ENCODE assay signal across 8 mouse cellular contexts in the genomic region with DNA sequence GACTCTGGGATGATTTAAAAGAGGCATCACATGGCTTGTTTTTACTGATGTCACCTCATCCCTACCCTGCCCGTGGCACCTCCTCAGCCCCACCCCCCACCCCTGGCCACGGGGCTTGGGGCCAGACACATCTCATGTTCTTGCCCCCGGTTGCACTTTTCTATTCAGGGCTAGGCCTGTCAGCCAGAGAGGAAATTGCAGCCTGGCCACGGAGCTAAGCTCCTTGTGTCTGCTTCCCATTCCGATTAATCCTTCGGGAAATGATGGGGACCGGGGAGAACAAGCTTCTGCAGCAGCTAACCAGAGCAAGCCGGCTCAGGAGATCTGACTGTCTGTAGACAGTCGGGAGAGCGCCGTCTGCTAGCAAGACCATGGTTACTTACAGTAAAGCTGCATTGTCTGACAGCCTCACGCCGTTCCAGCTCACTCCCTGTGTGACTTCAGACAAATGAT. TPM values are rescaled to one million over a fixed set of nuclear protein-coding genes. Genes with fewer than 3 reads are reported as not detected.
DNase-seq lines count a peak whose midpoint lies in the region; ATAC-seq lines count a peak whose summit lies in the region.

No protein-coding gene starts in this region.

- peak overlapping the region; percentile 84 for H3K27ac ChIP-seq in kidney, embryonic 15.5 days
- H3K27ac ChIP-seq in neural tube, embryonic 14.5 days (ENCODE audit: low read depth, low read length), result peak overlapping the region; percentile 67

- H3K4me1 ChIP-seq in kidney, embryonic 15.5 days, result peaks cover 24% of the 10 kb centered on the region
- H3K4me1 ChIP-seq in neural tube, embryonic 14.5 days (ENCODE audit: control insufficient read depth, insufficient read depth, low read length), result peaks cover 3% of the 10 kb centered on the region; the same call in 1 of the 2 replicates

- no peak overlapping the region for H3K4me3 ChIP-seq in kidney, embryonic 15.5 days (replicated peaks)
- H3K4me3 ChIP-seq in neural tube, embryonic 14.5 days (ENCODE audit: low read depth, low read length), result no peak overlapping the region

- peaks cover 75% of the 10 kb centered on the region for H3K36me3 ChIP-seq in kidney, embryonic 15.5 days
- H3K36me3 ChIP-seq in neural tube, embryonic 14.5 days (ENCODE audit: control insufficient read depth, insufficient read depth, low read length), result peaks cover 25% of the 10 kb centered on the region

- H3K9ac ChIP-seq in kidney, embryonic 15.5 days, result 0 out of 2 replicates have a peak overlapping the region, but pooled peaks have one; percentile 6
- H3K9ac ChIP-seq in neural tube, embryonic 14.5 days (replicated peaks; ENCODE audit: low read depth, low read length), result no peak overlapping the region

- H3K9me3 ChIP-seq in kidney, embryonic 15.5 days (replicated peaks), result no peaks in the 10 kb centered on the region
- no peaks in the 10 kb centered on the region for H3K9me3 ChIP-seq in neural tube, embryonic 14.5 days (ENCODE audit: control insufficient read depth, low read length)

- H3K4me2 ChIP-seq in kidney, embryonic 15.5 days, result no peak overlapping the region
- H3K4me2 ChIP-seq in neural tube, embryonic 14.5 days (ENCODE audit: low read depth, low read length), result no peak overlapping the region

- peak; percentile 83 for ATAC-seq in kidney, embryonic 15.5 days (replicated peaks; ENCODE audit: low FRiP score)
- ATAC-seq in neural tube, embryonic 14.5 days (ENCODE audit: low read depth), result peak; percentile 63; the same call in 1 of the 2 replicates

- peak; percentile 52 for DNase-seq in ES-CJ7 (ENCODE audit: low read depth, low spot score)
- peak; percentile 16 for DNase-seq in brain, adult 2 months (ENCODE audit: low read depth, low spot score)
- peak; percentile 30 for DNase-seq in heart, adult 8-10 months (ENCODE audit: low spot score)
- no peak for DNase-seq in cerebellum, postnatal 10 days
- DNase-seq in right cerebral cortex, adult 2 months (ENCODE audit: low spot score in 2 of 2), result no peak
- DNase-seq in natural killer cell, adult 2 months (ENCODE audit: low spot score in 2 of 2), result no peak

- WGBS in kidney, embryonic 15.5 days, result 25% methylated on average over 13 of the region's 13 CpGs
- 59% methylated on average over 13 of the region's 13 CpGs for WGBS in neural tube, embryonic 14.5 days

- H3K27me3 ChIP-seq in kidney, embryonic 15.5 days, result no peaks in the 10 kb centered on the region
- no peaks in the 10 kb centered on the region for H3K27me3 ChIP-seq in neural tube, embryonic 14.5 days (ENCODE audit: control insufficient read depth, insufficient read depth, low read length)

RNA-seq across cellular contexts. Expression of gene Pgpep1l, which starts 40.7 kb away (rescaled TPM):
- total RNA-seq in heart, adult 8-10 months (2022), result under 1 TPM in 1 of 4 experiments, not detected in 3; 0.41 TPM
- 0.17 TPM in 1 of 2 replicates, not detected in the other for polyA plus RNA-seq in kidney, embryonic 15.5 days (2015; fragmentation: Nextera tagmentation; extraction: Ambion mirVana)
- not detected in 2 replicates for polyA plus RNA-seq in neural tube, embryonic 14.5 days (2014; fragmentation: Nextera tagmentation; extraction: Ambion mirVana)

RNA-seq across cellular contexts. Expression of gene Fam169b, which starts 50.3 kb away (rescaled TPM):
- under 1 TPM in 3 of 4 experiments, not detected in 1; 0.09 to 0.22 (median 0.14) TPM for total RNA-seq in heart, adult 8-10 months (2022)
- polyA plus RNA-seq in kidney, embryonic 15.5 days (2015; fragmentation: Nextera tagmentation; extraction: Ambion mirVana), result 1.0 and 1.1 TPM in 2 replicates
- polyA plus RNA-seq in neural tube, embryonic 14.5 days (2014; fragmentation: Nextera tagmentation; extraction: Ambion mirVana), result not detected in 2 replicates

Comparison
In these comparisons a context has a peak if more than half of its experiments do, and no peak if none do; other contexts are left out.
1. DNase-seq: peak in ES-CJ7 (single experiment), brain, adult 2 months (single experiment) and heart, adult 8-10 months (single experiment); none in cerebellum, postnatal 10 days (0 of 2), right cerebral cortex, adult 2 months (0 of 2) and natural killer cell, adult 2 months (0 of 2).